Comparison of ENCODE assay signal across 17 mouse cellular contexts in genomic region chr19:46879876-46880275, GRCm38 (mm10).
DNase-seq lines count a peak whose midpoint lies in the region; ATAC-seq and TF ChIP-seq lines count a peak whose summit lies in the region.
"Had no signal": no experiment of that assay in that cellular context is flagged by ENCODE, and none has a peak within 500 bp of the region (broad histone marks: within the 10 kb centered on the region; RNA-seq: fewer than 3 reads in every experiment).

No protein-coding gene starts in this region.

- no peaks in the 10 kb centered on the region for H3K36me3 ChIP-seq in kidney, adult 2 months (ENCODE audit: control insufficient read depth, insufficient read depth, low read length)
- peaks cover 11% of the 10 kb centered on the region; the same call in 1 of the 2 replicates for H3K36me3 ChIP-seq in kidney, postnatal 0 days (ENCODE audit: insufficient read depth, low read length)

- DNase-seq in Patski (ENCODE audit: low read depth, low spot score) = no peak
- peak; percentile 80 for DNase-seq in kidney, adult 2 months
- no peak for DNase-seq in kidney, postnatal 0 days (ENCODE audit: low spot score)
- peak; percentile 74 for DNase-seq in kidney, postnatal 36 days
- no peak for DNase-seq in left cerebral cortex, adult 9 months (ENCODE audit: low spot score in 2 of 2)
- DNase-seq in lung, adult 2 months = no peak
- DNase-seq: adrenal gland, adult 8-10 months; adrenal gland, postnatal 36 days; cerebellum, adult 2 months; cerebellum, postnatal 10 days; forebrain, postnatal 0 days; gastrocnemius, adult 2 months; gastrocnemius, postnatal 25 days had no signal

- CTCF ChIA-PET in Patski (lab: Charles Lee) = interaction anchor here (0.8 to 1.6 kb wide), 6 partner anchors 11 to 161 kb away, joined by 3 to 7 read pairs (median 5); no protein-coding TSS in a partner anchor

- H3K27ac ChIP-seq in kidney, adult 2 months (ENCODE audit: insufficient read depth, low read depth, low read length) = no peak overlapping the region
- no peak overlapping the region for H3K27ac ChIP-seq in kidney, postnatal 0 days
- H3K27ac ChIP-seq: embryonic facial prominence, embryonic 10.5 days; forebrain, embryonic 13.5 days; gastrocnemius, adult 2 months; hindbrain, embryonic 10.5 days had no signal

- no peak overlapping the region for H3K4me3 ChIP-seq in kidney, adult 2 months (ENCODE audit: insufficient read depth, low read depth, low read length)
- no peak overlapping the region for H3K4me3 ChIP-seq in kidney, postnatal 0 days (replicated peaks; ENCODE audit: low read depth, low read length)
- no peak overlapping the region for H3K4me3 ChIP-seq in lung, adult 2 months (replicated peaks; ENCODE audit: extremely low read depth, low read depth, low read length)
- H3K4me3 ChIP-seq: embryonic facial prominence, embryonic 10.5 days; forebrain, embryonic 13.5 days; gastrocnemius, adult 2 months; heart, embryonic 12.5 days; hindbrain, embryonic 10.5 days had no signal

- ATAC-seq in Patski = peak; percentile 32
- peak; percentile 58 for ATAC-seq in kidney, postnatal 0 days (replicated peaks; ENCODE audit: low FRiP score, low read depth)
- ATAC-seq: forebrain, embryonic 13.5 days; forebrain, postnatal 0 days had no signal

- TF ChIP-seq CTCF in Patski (IDR thresholded peaks at IDR 0.05) = no peak
- no peak for TF ChIP-seq CTCF in kidney, adult 2 months (conservative IDR thresholded peaks at IDR 0.05; ENCODE audit: insufficient read depth, insufficient read length, low read depth, low read length)
- TF ChIP-seq CTCF in kidney, postnatal 0 days (IDR thresholded peaks at IDR 0.05; ENCODE audit: low read depth) = no peak
- no peak for TF ChIP-seq CTCF in lung, adult 2 months (IDR thresholded peaks at IDR 0.05; ENCODE audit: insufficient read depth, low read length)

- WGBS in kidney, adult 2 months = 66% methylated on average over 2 of the region's 2 CpGs
- 90% methylated on average over 2 of the region's 2 CpGs for WGBS in kidney, postnatal 0 days
- WGBS in lung, adult 2 months = 94% methylated on average over 2 of the region's 2 CpGs

- no peak overlapping the region for H3K4me2 ChIP-seq in kidney, postnatal 0 days (ENCODE audit: low read length)
- H3K4me2 ChIP-seq: forebrain, embryonic 13.5 days; heart, embryonic 12.5 days had no signal

- no peak overlapping the region for H3K9ac ChIP-seq in kidney, postnatal 0 days (ENCODE audit: low read depth, low read length)
- H3K9ac ChIP-seq: forebrain, embryonic 13.5 days; forebrain, postnatal 0 days; heart, embryonic 12.5 days had no signal

- POLR2A ChIA-PET in Patski (lab: Charles Lee) = interaction anchor here (1.3 kb wide), 1 partner anchor 13 kb away, joined by 3 read pairs; no protein-coding TSS in a partner anchor

- H3K27me3 ChIP-seq in Patski = no peaks in the 10 kb centered on the region
- H3K27me3 ChIP-seq in kidney, adult 2 months (replicated peaks; ENCODE audit: control insufficient read depth, insufficient read depth, low read length) = no peaks in the 10 kb centered on the region
- H3K27me3 ChIP-seq in kidney, postnatal 0 days (ENCODE audit: insufficient read depth, low read length) = no peaks in the 10 kb centered on the region
- H3K27me3 ChIP-seq: forebrain, embryonic 13.5 days; heart, embryonic 12.5 days had no signal

- in situ Hi-C loops in Patski (cut with MboI; ENCODE audit: low pct_unique_long_range_greater_than_20kb) = loop anchor here (5.0 kb wide), 1 partner anchor 112 kb away; no protein-coding TSS in a partner anchor

- peaks cover 15% of the 10 kb centered on the region; the same call in 1 of the 2 replicates for H3K4me1 ChIP-seq in kidney, adult 2 months (ENCODE audit: control insufficient read depth, insufficient read depth, low read length)
- no peaks in the 10 kb centered on the region for H3K4me1 ChIP-seq in kidney, postnatal 0 days (replicated peaks; ENCODE audit: insufficient read depth, low read length)
- H3K4me1 ChIP-seq in lung, adult 2 months (ENCODE audit: control insufficient read depth, insufficient read depth, low read length) = no peaks in the 10 kb centered on the region
- H3K4me1 ChIP-seq: embryonic facial prominence, embryonic 10.5 days; forebrain, embryonic 13.5 days; heart, embryonic 12.5 days; hindbrain, embryonic 10.5 days had no signal

- no peak for TF ChIP-seq POLR2A in kidney, adult 2 months (IDR thresholded peaks at IDR 0.05; ENCODE audit: low read depth, low read length)
- no peak for TF ChIP-seq POLR2A in lung, adult 2 months (IDR thresholded peaks at IDR 0.05; ENCODE audit: borderline replicate concordance, extremely low read depth, low read depth, low read length)

- H3K9me3 ChIP-seq in kidney, postnatal 0 days (replicated peaks; ENCODE audit: low read length) = no peaks in the 10 kb centered on the region
- H3K9me3 ChIP-seq: embryonic facial prominence, embryonic 10.5 days; forebrain, embryonic 13.5 days; heart, embryonic 12.5 days; hindbrain, embryonic 10.5 days had no signal

Comparison
In these comparisons a context has a peak if more than half of its experiments do, and no peak if none do; other contexts are left out.
1. DNase-seq: peak in kidney, adult 2 months (single experiment) and kidney, postnatal 36 days (2 of 2); none in Patski (single experiment), kidney, postnatal 0 days (single experiment), left cerebral cortex, adult 9 months (0 of 2) and lung, adult 2 months (single experiment).